Mouse (Mus musculus) adrenal gland, postnatal 25 days (tissue): ENCODE data around the gene Kcnmb3. TPM values are rescaled to one million over a fixed set of nuclear protein-coding genes. Genes with fewer than 3 reads are reported as not detected.
A peak's percentile ranks its signal among the peaks of the same experiment; 100 is the strongest.
"Not testable (repeated sequence)": the region's sequence is repeated elsewhere in the genome, so short reads cannot be mapped to it uniquely, and the experiment has no call there.

Source experiments
- DNase-seq: peaks from one replicate; pipeline ENCODE4 v3.0.0; 2021; ENCODE audit warnings: mixed read lengths
- total RNA-seq: library from RNA; stranded (reverse); gene quantifications from 2 replicates; pipeline ENCODE4 v1.2.3, GENCODE M21; 2021

Gene Kcnmb3
- total RNA-seq, 1 experiment from 2014 or later: 1.7 TPM

GRCm38 (mm10) chr3:32430394-32430793 is 61.6 kb downstream of the Kcnmb3 start:
- peak; percentile 12 for DNase-seq

- not testable (repeated sequence) for DNase-seq
Measured at GRCm38 (mm10) chr3:32429351-32429750, 62.7 kb downstream of the Kcnmb3 start.

- DNase-seq: peak; percentile 15
Measured at GRCm38 (mm10) chr3:32428921-32429320, 63.1 kb downstream of the Kcnmb3 start.

- no peak for DNase-seq
Measured at GRCm38 (mm10) chr3:32428361-32428760, 63.7 kb downstream of the Kcnmb3 start.

GRCm38 (mm10) chr3:32427695-32428094 is 64.3 kb downstream of the Kcnmb3 start:
- DNase-seq: no peak

Other genes with a start within 250 kb of the Kcnmb3 start
- 17.7 and 19.9 TPM in 2 replicates for gene Zmat3, start 126.2 kb downstream of the Kcnmb3 start, total RNA-seq
- 38.8 and 63.8 TPM in 2 replicates for gene Pik3ca, start 94.6 kb downstream of the Kcnmb3 start, total RNA-seq
- gene Zfp639, start 18.0 kb upstream of the Kcnmb3 start, total RNA-seq: 31.7 and 38.1 TPM in 2 replicates
- gene Mfn1, start 37.2 kb upstream of the Kcnmb3 start, total RNA-seq: 74.2 and 83.9 TPM in 2 replicates
- gene Gnb4, start 124.4 kb upstream of the Kcnmb3 start, total RNA-seq: 26.8 and 46.7 TPM in 2 replicates
- gene Actl6a, start 214.1 kb upstream of the Kcnmb3 start, total RNA-seq: 55.6 and 57.1 TPM in 2 replicates
- 296 and 331 TPM in 2 replicates for gene Ndufb5, start 244.8 kb upstream of the Kcnmb3 start, total RNA-seq
- 27.8 and 33.5 TPM in 2 replicates for gene Mrpl47, start 245.4 kb upstream of the Kcnmb3 start, total RNA-seq